Mouse (Mus musculus) CD4-positive, CD25-positive, alpha-beta regulatory T cell, adult 4 months (primary cell): ENCODE measurements around the gene Mrps7. TPM values are rescaled to one million over a fixed set of nuclear protein-coding genes. Genes with fewer than 3 reads are reported as not detected.
A peak's percentile ranks its signal among the peaks of the same experiment; 100 is the strongest.
"Not testable (repeated sequence)": the region's sequence is repeated elsewhere in the genome, so short reads cannot be mapped to it uniquely, and the experiment has no call there.

Experiments used
- ATAC-seq: one replicate; pipeline ENCODE4 v1.8.0; 2017
- polyA plus RNA-seq, 2 experiments: library from polyadenylated mRNA; unstranded; fragments of 100-300 nt; shearing (Covaris generic); gene quantifications; one replicate each; pipeline ENCODE4 v1.2.1; 2017

The Mrps7 gene
- polyA plus RNA-seq, 2 experiments from 2014 or later: 26.9 to 31.1 TPM

GRCm38 (mm10) chr11:115628465-115629101 is 24.9 kb downstream of the Mrps7 start:
- no peak for ATAC-seq

GRCm38 (mm10) chr11:115629734-115630531 is 26.2 kb downstream of the Mrps7 start:
- peak; percentile 22 for ATAC-seq

GRCm38 (mm10) chr11:115630532-115631504 is 27.1 kb downstream of the Mrps7 start:
- ATAC-seq: peak; percentile 68

GRCm38 (mm10) chr11:115631505-115631890 is 27.8 kb downstream of the Mrps7 start:
- ATAC-seq: no peak

GRCm38 (mm10) chr11:115632247-115632646 is 28.5 kb downstream of the Mrps7 start:
- no peak for ATAC-seq

GRCm38 (mm10) chr11:115632862-115633261 is 29.1 kb downstream of the Mrps7 start:
- ATAC-seq: no peak

- no peak for ATAC-seq
Measured at GRCm38 (mm10) chr11:115634109-115634508, 30.4 kb downstream of the Mrps7 start.

GRCm38 (mm10) chr11:115635041-115635440 is 31.3 kb downstream of the Mrps7 start:
- no peak for ATAC-seq

- ATAC-seq: no peak
Measured at GRCm38 (mm10) chr11:115635484-115635883, 31.8 kb downstream of the Mrps7 start.

GRCm38 (mm10) chr11:115636960-115637359 is 33.2 kb downstream of the Mrps7 start:
- ATAC-seq: no peak

GRCm38 (mm10) chr11:115638498-115639409 is 35.0 kb downstream of the Mrps7 start:
- no peak for ATAC-seq

GRCm38 (mm10) chr11:115639540-115639939 is 35.8 kb downstream of the Mrps7 start:
- no peak for ATAC-seq

- ATAC-seq: no peak
Measured at GRCm38 (mm10) chr11:115640311-115640828, 36.6 kb downstream of the Mrps7 start.

- peak; percentile 89 for ATAC-seq
Measured at GRCm38 (mm10) chr11:115640978-115641663, 37.4 kb downstream of the Mrps7 start.

- no peak for ATAC-seq
Measured at GRCm38 (mm10) chr11:115641664-115642036, 37.9 kb downstream of the Mrps7 start.

GRCm38 (mm10) chr11:115642705-115643104 is 39.0 kb downstream of the Mrps7 start:
- no peak for ATAC-seq

GRCm38 (mm10) chr11:115643265-115643664 is 39.5 kb downstream of the Mrps7 start:
- ATAC-seq: peak; percentile 6

GRCm38 (mm10) chr11:115644308-115644707 is 40.6 kb downstream of the Mrps7 start:
- ATAC-seq: no peak

GRCm38 (mm10) chr11:115645498-115645897 is 41.8 kb downstream of the Mrps7 start:
- ATAC-seq: not testable (repeated sequence)

- peak; percentile 52 for ATAC-seq
Measured at GRCm38 (mm10) chr11:115646439-115646838, 42.7 kb downstream of the Mrps7 start.

GRCm38 (mm10) chr11:115647459-115647858 is 43.7 kb downstream of the Mrps7 start:
- peak; percentile 42 for ATAC-seq
